8 mouse cellular contexts compared by ENCODE assay signal in the genomic region with DNA sequence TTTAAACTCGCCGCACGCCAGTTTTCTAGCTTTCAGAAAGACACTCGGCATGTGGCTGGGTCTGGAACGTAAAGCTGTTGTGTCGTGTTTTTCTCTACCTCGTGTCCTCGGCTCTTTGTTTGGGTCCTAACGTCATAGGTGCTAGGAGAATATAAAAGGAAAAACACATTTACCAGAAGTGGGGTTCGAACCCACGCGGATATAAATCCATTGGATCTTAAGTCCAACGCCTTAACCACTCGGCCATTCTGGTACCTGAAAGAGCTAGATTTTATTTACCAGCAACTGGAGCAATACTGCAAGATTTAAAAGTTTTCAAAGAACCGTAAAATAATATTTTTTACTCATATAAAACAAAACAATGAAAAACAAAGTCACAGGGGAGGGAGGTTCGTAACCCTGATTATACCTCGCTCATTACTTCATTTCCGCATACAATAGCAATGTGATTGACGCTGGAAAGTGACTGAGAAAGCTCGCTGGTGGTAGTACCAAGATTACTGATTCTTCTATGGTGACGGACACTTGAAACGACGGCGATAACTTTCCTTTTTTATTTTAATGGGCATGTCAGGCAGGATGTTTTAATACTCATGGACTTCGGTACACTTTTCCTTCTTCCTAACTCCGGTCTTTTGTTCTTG. TPM values are rescaled to one million over a fixed set of nuclear protein-coding genes. Genes with fewer than 3 reads are reported as not detected.
DNase-seq lines count a peak whose midpoint lies in the region; ATAC-seq and TF ChIP-seq lines count a peak whose summit lies in the region.

No protein-coding gene starts in this region.

- ATAC-seq in forebrain, postnatal 0 days, result peak; percentile 65
- peak; percentile 13 to 26 for ATAC-seq in hematopoietic stem cell, adult 5-6 weeks (replicated peaks in 1 of 2; ENCODE audit: insufficient read depth in 1 of 2, low FRiP score in 2 of 2, low TSS enrichment in 1 of 2, low read depth in 1 of 2, poor library complexity in 2 of 2, severe bottlenecking in 2 of 2)
- peak; percentile 55; the same call in 1 of the 2 replicates for ATAC-seq in lung, embryonic 15.5 days (ENCODE audit: borderline replicate concordance, extremely low read depth, low FRiP score, low TSS enrichment)

- no peak for TF ChIP-seq RAD21 in MEL (IDR thresholded peaks at IDR 0.05; ENCODE audit: low read depth, low read length)

- no peak for TF ChIP-seq EP300 in MEL (IDR thresholded peaks at IDR 0.05; ENCODE audit: low read depth in 1 of 2, low read length in 2 of 2)

- no peaks in the 10 kb centered on the region for H3K36me3 ChIP-seq in MEL (ENCODE audit: control insufficient read depth in 1 of 2, insufficient read depth in 2 of 2, low read length in 2 of 2)
- H3K36me3 ChIP-seq in forebrain, postnatal 0 days (ENCODE audit: insufficient read depth), result no peaks in the 10 kb centered on the region
- H3K36me3 ChIP-seq in lung, embryonic 15.5 days, result no peaks in the 10 kb centered on the region

- TF ChIP-seq POLR2A in MEL (IDR thresholded peaks at IDR 0.05; ENCODE audit: control insufficient read depth in 1 of 2, insufficient read depth in 1 of 2, low read depth in 1 of 2, low read length in 2 of 2, poor library complexity in 1 of 2), result no peak
- TF ChIP-seq POLR2A in cerebellum, adult 2 months (IDR thresholded peaks at IDR 0.05; ENCODE audit: borderline replicate concordance, insufficient read depth, low read length), result no peak
- no peak for TF ChIP-seq POLR2A in olfactory bulb, adult 2 months (IDR thresholded peaks at IDR 0.05; ENCODE audit: insufficient read depth, low read depth, low read length)

- under 1% methylated on average over 26 of the region's 26 CpGs for WGBS in cerebellum, adult 2 months
- 1% methylated on average over 26 of the region's 26 CpGs for WGBS in forebrain, postnatal 0 days
- under 1% methylated on average over 26 of the region's 26 CpGs for WGBS in lung, embryonic 15.5 days
- under 1% methylated on average over 26 of the region's 26 CpGs for WGBS in olfactory bulb, adult 2 months

- no peak for TF ChIP-seq CTCF in MEL (IDR thresholded peaks at IDR 0.05 in 2 of 3, conservative IDR thresholded peaks at IDR 0.05 in 1 of 3; ENCODE audit: control insufficient read depth in 1 of 3, insufficient read depth in 1 of 3, low read depth in 2 of 3, low read length in 3 of 3, poor library complexity in 1 of 3, severe bottlenecking in 1 of 3)
- TF ChIP-seq CTCF in cerebellum, adult 2 months (IDR thresholded peaks at IDR 0.05; ENCODE audit: borderline replicate concordance, insufficient read depth, low read depth, low read length), result no peak
- no peak for TF ChIP-seq CTCF in forebrain, postnatal 0 days (IDR thresholded peaks at IDR 0.05; ENCODE audit: low read depth)
- no peak for TF ChIP-seq CTCF in olfactory bulb, adult 2 months (IDR thresholded peaks at IDR 0.05; ENCODE audit: insufficient read depth, low read depth, low read length)

- H3K9ac ChIP-seq in MEL (ENCODE audit: control insufficient read depth, low read depth, low read length, poor library complexity, severe bottlenecking), result peak overlapping the region; percentile 74
- H3K9ac ChIP-seq in forebrain, postnatal 0 days, result peak overlapping the region; percentile 91
- H3K9ac ChIP-seq in lung, embryonic 15.5 days, result peak overlapping the region; percentile 48

- peak overlapping the region; percentile 57 for H3K27ac ChIP-seq in MEL (ENCODE audit: control insufficient read depth, low read depth, low read length)
- H3K27ac ChIP-seq in cerebellum, adult 2 months (ENCODE audit: insufficient read depth, low read length), result no peak overlapping the region
- peak overlapping the region; percentile 96 for H3K27ac ChIP-seq in forebrain, postnatal 0 days (ENCODE audit: low read depth, low read length)
- H3K27ac ChIP-seq in lung, embryonic 15.5 days, result peak overlapping the region; percentile 81
- no peak overlapping the region for H3K27ac ChIP-seq in olfactory bulb, adult 2 months (ENCODE audit: insufficient read depth, low read depth, low read length)

- no peaks in the 10 kb centered on the region for H3K4me1 ChIP-seq in MEL (ENCODE audit: control insufficient read depth in 1 of 2, insufficient read depth in 2 of 2, low read length in 2 of 2)
- H3K4me1 ChIP-seq in cerebellum, adult 2 months (ENCODE audit: control insufficient read depth, insufficient read depth, low read length), result no peaks in the 10 kb centered on the region
- H3K4me1 ChIP-seq in forebrain, postnatal 0 days (ENCODE audit: insufficient read depth), result peaks cover 14% of the 10 kb centered on the region; the same call in 1 of the 2 replicates
- peaks cover 10% of the 10 kb centered on the region for H3K4me1 ChIP-seq in lung, embryonic 15.5 days
- H3K4me1 ChIP-seq in olfactory bulb, adult 2 months (ENCODE audit: control insufficient read depth, insufficient read depth, low read length), result peaks cover 6% of the 10 kb centered on the region; the same call in 1 of the 2 replicates

- H3K79me2 ChIP-seq in MEL (ENCODE audit: control insufficient read depth, insufficient read depth, low read length, poor library complexity), result no peaks in the 10 kb centered on the region

- H3K4me2 ChIP-seq in forebrain, postnatal 0 days (ENCODE audit: low read depth), result peak overlapping the region; percentile 78
- H3K4me2 ChIP-seq in lung, embryonic 15.5 days, result peak overlapping the region; percentile 63

- H3K27me3 ChIP-seq in MEL (ENCODE audit: control insufficient read depth in 1 of 2, insufficient read depth in 2 of 2, low read length in 2 of 2), result no peaks in the 10 kb centered on the region
- no peaks in the 10 kb centered on the region for H3K27me3 ChIP-seq in cerebellum, adult 2 months (ENCODE audit: control insufficient read depth, insufficient read depth, low read length)
- no peaks in the 10 kb centered on the region for H3K27me3 ChIP-seq in forebrain, postnatal 0 days (ENCODE audit: insufficient read depth, low read length)
- no peaks in the 10 kb centered on the region for H3K27me3 ChIP-seq in lung, embryonic 15.5 days

- peak overlapping the region; percentile 43 to 79 for H3K4me3 ChIP-seq in MEL (ENCODE audit: control insufficient read depth in 1 of 2, insufficient read depth in 1 of 2, low read depth in 2 of 2, low read length in 2 of 2)
- H3K4me3 ChIP-seq in cerebellum, adult 2 months (replicated peaks; ENCODE audit: insufficient read depth, low read depth, low read length), result peak overlapping the region; percentile 90
- peak overlapping the region; percentile 64 for H3K4me3 ChIP-seq in forebrain, postnatal 0 days (ENCODE audit: low read depth, low read length)
- peak overlapping the region; percentile 64 for H3K4me3 ChIP-seq in lung, embryonic 15.5 days
- peak overlapping the region; percentile 97 for H3K4me3 ChIP-seq in olfactory bulb, adult 2 months (ENCODE audit: insufficient read depth, low read depth, low read length)

- DNase-seq in MEL (ENCODE audit: low read depth, low spot score), result peak; percentile 96
- DNase-seq in cerebellum, adult 2 months, result peak; percentile 82 to 86
- DNase-seq in forebrain, postnatal 0 days, result peak; percentile 95
- DNase-seq in layer of hippocampus, adult 8-10 months (ENCODE audit: low spot score in 2 of 2), result peak; percentile 78 to 89
- peak; percentile 91 for DNase-seq in thymus, postnatal 0 days (ENCODE audit: low spot score)

- H3K9me3 ChIP-seq in MEL (replicated peaks; ENCODE audit: insufficient read depth, low read length), result no peaks in the 10 kb centered on the region
- no peaks in the 10 kb centered on the region for H3K9me3 ChIP-seq in forebrain, postnatal 0 days (ENCODE audit: low read length)
- H3K9me3 ChIP-seq in lung, embryonic 15.5 days, result no peaks in the 10 kb centered on the region

RNA-seq across cellular contexts. Expression of a gene that starts 30.1 kb away (rescaled TPM):
- total RNA-seq in MEL (2012; rRNA removed), result 0.04 TPM in 1 of 2 replicates, not detected in the other
- polyA plus RNA-seq in MEL (2012; ENCODE audit: insufficient read depth in 1 of 2, insufficient read length in 2 of 2, low read depth in 1 of 2, low replicate concordance in 2 of 2, missing spikeins in 1 of 2), result under 1 TPM in 1 of 2 experiments, not detected in 1; 0.25 TPM
- polyA plus RNA-seq in cerebellum, adult 2 months (2012; rRNA removed), result not detected in 2 replicates
- total RNA-seq in forebrain, postnatal 0 days (2014; rRNA removed), result not detected in 2 replicates
- not detected in 2 replicates for polyA plus RNA-seq in forebrain, postnatal 0 days (2015; fragmentation: Nextera tagmentation; extraction: Ambion mirVana)
- not detected in 2 replicates for total RNA-seq in hematopoietic stem cell, adult 5-6 weeks (2017)
- not detected for total RNA-seq in layer of hippocampus, adult 8-10 months (2022)
- polyA plus RNA-seq in lung, embryonic 15.5 days (2015; fragmentation: Nextera tagmentation; extraction: Ambion mirVana), result not detected in 2 replicates
- not detected in 2 replicates for polyA plus RNA-seq in olfactory bulb, adult 2 months (2012; ENCODE audit: insufficient read depth, insufficient read length, low replicate concordance, missing spikeins)
- polyA plus RNA-seq in thymus, postnatal 0 days (2015; fragmentation: Nextera tagmentation; extraction: Ambion mirVana), result not detected in 2 replicates

RNA-seq across cellular contexts. Expression of a gene that starts 45.3 kb away (rescaled TPM):
- total RNA-seq in MEL (2012; rRNA removed), result 16.4 and 16.5 TPM in 2 replicates
- polyA plus RNA-seq in MEL (2012; ENCODE audit: insufficient read depth in 1 of 2, insufficient read length in 2 of 2, low read depth in 1 of 2, low replicate concordance in 2 of 2, missing spikeins in 1 of 2), result 10 to 100 TPM; 38.8 to 64.6 TPM
- 38.9 and 39.9 TPM in 2 replicates for polyA plus RNA-seq in cerebellum, adult 2 months (2012; rRNA removed)
- total RNA-seq in forebrain, postnatal 0 days (2014; rRNA removed), result 27.3 and 30.3 TPM in 2 replicates
- polyA plus RNA-seq in forebrain, postnatal 0 days (2015; fragmentation: Nextera tagmentation; extraction: Ambion mirVana), result 2.3 and 3.1 TPM in 2 replicates
- total RNA-seq in hematopoietic stem cell, adult 5-6 weeks (2017), result 35.0 and 39.5 TPM in 2 replicates
- total RNA-seq in layer of hippocampus, adult 8-10 months (2022), result 10 to 100 TPM; 49.6 to 55.3 (median 53.3) TPM
- 3.6 and 3.9 TPM in 2 replicates for polyA plus RNA-seq in lung, embryonic 15.5 days (2015; fragmentation: Nextera tagmentation; extraction: Ambion mirVana)
- 158 TPM in 1 of 2 replicates, not detected in the other for polyA plus RNA-seq in olfactory bulb, adult 2 months (2012; ENCODE audit: insufficient read depth, insufficient read length, low replicate concordance, missing spikeins)
- polyA plus RNA-seq in thymus, postnatal 0 days (2015; fragmentation: Nextera tagmentation; extraction: Ambion mirVana), result 5.4 and 6.5 TPM in 2 replicates

RNA-seq across cellular contexts. Expression of a gene that starts 51.4 kb away (rescaled TPM):
- not detected in 2 replicates for total RNA-seq in MEL (2012; rRNA removed)
- not detected for polyA plus RNA-seq in MEL (2012; ENCODE audit: insufficient read depth in 1 of 2, insufficient read length in 2 of 2, low read depth in 1 of 2, low replicate concordance in 2 of 2, missing spikeins in 1 of 2)
- not detected in 2 replicates for polyA plus RNA-seq in cerebellum, adult 2 months (2012; rRNA removed)
- total RNA-seq in forebrain, postnatal 0 days (2014; rRNA removed), result not detected in 2 replicates
- polyA plus RNA-seq in forebrain, postnatal 0 days (2015; fragmentation: Nextera tagmentation; extraction: Ambion mirVana), result not detected in 2 replicates
- not detected in 2 replicates for total RNA-seq in hematopoietic stem cell, adult 5-6 weeks (2017)
- total RNA-seq in layer of hippocampus, adult 8-10 months (2022), result not detected
- not detected in 2 replicates for polyA plus RNA-seq in lung, embryonic 15.5 days (2015; fragmentation: Nextera tagmentation; extraction: Ambion mirVana)
- not detected in 2 replicates for polyA plus RNA-seq in olfactory bulb, adult 2 months (2012; ENCODE audit: insufficient read depth, insufficient read length, low replicate concordance, missing spikeins)
- polyA plus RNA-seq in thymus, postnatal 0 days (2015; fragmentation: Nextera tagmentation; extraction: Ambion mirVana), result not detected in 2 replicates

Comparison
In these comparisons a context has a peak if more than half of its experiments do, and no peak if none do; other contexts are left out.
1. H3K27ac ChIP-seq: peak in MEL (single experiment), forebrain, postnatal 0 days (single experiment) and lung, embryonic 15.5 days (single experiment); none in cerebellum, adult 2 months (single experiment) and olfactory bulb, adult 2 months (single experiment).
2. Peak in every context shown above with its lines, with median percentiles within 50 percentile points of each other: DNase-seq, H3K4me3 ChIP-seq, H3K9ac ChIP-seq and ATAC-seq.